Mouse (Mus musculus) embryonic facial prominence, embryonic 14.5 days (tissue): Measurements from ENCODE around the gene Abca12. TPM values are rescaled to one million over a fixed set of nuclear protein-coding genes. Genes with fewer than 3 reads are reported as not detected.

Source experiments
- ATAC-seq: fragments of 200-750 bp; cut with Nextera tagmentation; 2 replicates; pipeline ENCODE4 v1.8.0; 2017; ENCODE audit warnings: low read depth, moderate number of reproducible peaks, moderate TSS enrichment
- DNase-seq: peaks from one replicate; pipeline ENCODE4 v3.0.0-alpha.2; 2015; ENCODE audit warnings: low spot score
- H3K27ac ChIP-seq: fragments of 300-500 bp; sonication (generic); replicated peaks from 2 replicates; pipeline ENCODE4 v1.5.1; 2014; ENCODE audit warnings: low read depth, mild to moderate bottlenecking, low read length, moderate library complexity
- H3K27me3 ChIP-seq: fragments of 300-500 bp; sonication (generic); replicated peaks from 2 replicates; pipeline ENCODE4 v1.6.1; 2014; ENCODE audit warnings: low read length; ENCODE audit not compliant: control insufficient read depth, insufficient read depth
- H3K36me3 ChIP-seq: fragments of 300-500 bp; sonication (generic); 2 replicates; pipeline ENCODE4 v1.6.1; 2014; ENCODE audit warnings: low read length, mixed read lengths; ENCODE audit not compliant: control insufficient read depth, insufficient read depth
- H3K4me1 ChIP-seq: fragments of 300-500 bp; sonication (generic); 2 replicates; pipeline ENCODE4 v1.6.1; 2014; ENCODE audit warnings: antibody characterized with exemption, low read length; ENCODE audit not compliant: control insufficient read depth, insufficient read depth
- H3K4me2 ChIP-seq: fragments of 300-500 bp; sonication (generic); 2 replicates; pipeline ENCODE4 v1.6.1; 2014; ENCODE audit warnings: low read depth, mild to moderate bottlenecking, low read length, moderate library complexity, mixed read lengths
- H3K4me3 ChIP-seq: fragments of 300-500 bp; sonication (generic); 2 replicates; pipeline ENCODE4 v1.5.1; 2014; ENCODE audit warnings: low read depth, mild to moderate bottlenecking, low read length
- H3K9ac ChIP-seq: fragments of 300-500 bp; sonication (generic); 2 replicates; pipeline ENCODE4 v1.6.1; 2014; ENCODE audit warnings: low read depth, mild to moderate bottlenecking, low read length, moderate library complexity, mixed read lengths
- H3K9me3 ChIP-seq: fragments of 300-500 bp; sonication (generic); 2 replicates; pipeline ENCODE4 v1.6.1; 2016; ENCODE audit warnings: low read length; ENCODE audit not compliant: control insufficient read depth
- WGBS: fragments of 180-500 bp; shearing (Covaris S2); extraction: QIAGEN DNeasy Blood & Tissue Kit; methylation state at CpG from one replicate; pipeline ENCODE4 v1.1.7; 2014; 5-methylcytosine and 5-hydroxymethylcytosine counted together
- polyA plus RNA-seq: library from polyadenylated mRNA; unstranded; fragments of >200 nt; fragmentation: Nextera tagmentation; extraction: Ambion mirVana; gene quantifications from 2 replicates; pipeline ENCODE4 v1.2.1, GENCODE M21; 2014

Gene Abca12
- polyA plus RNA-seq, 1 experiment from 2014 or later, result 1.5 TPM

GRCm38 (mm10) chr1:71272077-71272476, 142.6 kb downstream of the Abca12 start:
- Histone ChIP-seq H3K9me3 (no peaks in the 10 kb centered on the region), H3K27ac (no peak overlapping the region), H3K4me3 (no peak overlapping the region), H3K36me3 (no peaks in the 10 kb centered on the region), H3K4me2 (no peak overlapping the region), H3K27me3 (no peaks in the 10 kb centered on the region), H3K9ac (no peak overlapping the region), H3K4me1 (no peaks in the 10 kb centered on the region)
- 40% methylated on average over 8 of the region's 8 CpGs for WGBS
- ATAC-seq, result no peak
- DNase-seq, result no peak

DNA sequence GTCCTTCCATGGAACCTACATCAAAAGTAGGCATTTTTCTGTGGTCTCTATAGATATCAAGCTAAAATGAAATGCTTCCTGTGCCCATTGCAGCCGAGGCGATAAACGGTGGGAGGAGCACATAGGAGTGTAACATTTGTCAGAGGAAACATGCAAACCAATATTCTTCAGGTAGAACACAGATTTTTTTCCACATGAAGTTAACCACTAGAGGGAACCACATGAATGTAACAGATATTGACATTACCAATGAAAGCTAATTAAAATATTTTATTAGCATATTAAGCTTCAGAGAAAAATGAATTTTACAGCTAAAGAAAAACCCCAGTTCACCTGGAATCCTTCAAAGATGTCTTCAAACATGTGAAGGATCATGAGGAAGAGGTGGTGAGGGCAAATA, 144.6 kb downstream of the Abca12 start:
- no peak overlapping the region for H3K27ac ChIP-seq
- no peak overlapping the region for H3K9ac ChIP-seq
- WGBS, result 89% methylated on average over 3 of the region's 3 CpGs
- DNase-seq, result no peak
- H3K27me3 ChIP-seq, result no peaks in the 10 kb centered on the region
- H3K9me3 ChIP-seq, result no peaks in the 10 kb centered on the region
- H3K4me2 ChIP-seq, result no peak overlapping the region
- H3K36me3 ChIP-seq, result no peaks in the 10 kb centered on the region
- no peak overlapping the region for H3K4me3 ChIP-seq
- H3K4me1 ChIP-seq, result no peaks in the 10 kb centered on the region
- ATAC-seq, result no peak

DNA sequence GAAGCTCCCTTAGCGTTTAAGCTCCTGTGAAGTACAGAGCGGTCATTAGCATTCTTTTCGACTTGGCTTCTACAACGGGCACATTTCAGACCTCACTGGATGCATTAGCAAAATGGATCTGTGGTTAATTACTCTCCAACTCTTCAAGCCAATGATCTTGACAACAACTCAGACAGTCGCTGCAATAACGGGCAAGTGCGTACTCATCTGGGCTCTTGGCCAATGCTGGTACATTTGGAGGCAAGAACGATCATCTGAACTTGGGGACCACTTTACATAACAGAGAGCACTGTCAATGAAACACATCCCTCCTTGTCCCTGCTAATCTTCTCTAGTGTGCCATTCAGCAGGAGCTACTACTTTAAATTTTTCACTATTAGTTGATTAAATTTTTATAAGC, 148.1 kb downstream of the Abca12 start:
- Histone ChIP-seq H3K27me3 (no peaks in the 10 kb centered on the region), H3K36me3 (no peaks in the 10 kb centered on the region), H3K4me1 (no peaks in the 10 kb centered on the region), H3K9me3 (no peaks in the 10 kb centered on the region), H3K4me2 (no peak overlapping the region), H3K9ac (no peak overlapping the region), H3K27ac (no peak overlapping the region), H3K4me3 (no peak overlapping the region)
- 92% methylated on average over 8 of the region's 8 CpGs for WGBS
- DNase-seq (no peak), ATAC-seq (no peak)

- WGBS, result 89% methylated on average over 7 of the region's 7 CpGs
- H3K9ac ChIP-seq, result no peak overlapping the region
Observed at GRCm38 (mm10) chr1:71263532-71263931, 151.2 kb downstream of the Abca12 start.

DNA sequence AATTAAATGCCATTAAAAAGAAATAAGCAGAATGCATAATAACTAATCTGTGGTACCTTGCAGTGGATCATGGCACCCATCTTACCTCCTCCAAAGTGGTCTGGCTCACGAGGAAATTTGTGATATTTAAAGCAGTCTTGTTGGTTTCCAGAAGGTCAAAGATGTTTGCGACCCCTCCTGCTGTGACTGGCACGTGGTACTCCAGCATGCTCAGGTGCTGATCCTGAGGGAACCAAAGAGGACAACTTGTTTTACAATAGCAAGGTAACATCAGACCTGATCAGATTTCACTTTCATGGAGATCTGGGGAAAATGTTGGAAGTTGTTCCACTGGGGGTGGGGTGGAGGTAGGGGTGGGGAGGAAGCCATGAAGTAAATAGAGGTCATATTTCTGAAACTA, 170.1 kb downstream of the Abca12 start:
- Histone ChIP-seq H3K4me3 (no peak overlapping the region), H3K4me2 (no peak overlapping the region), H3K27me3 (no peaks in the 10 kb centered on the region), H3K27ac (no peak overlapping the region), H3K9me3 (no peaks in the 10 kb centered on the region), H3K9ac (no peak overlapping the region), H3K4me1 (no peaks in the 10 kb centered on the region), H3K36me3 (no peaks in the 10 kb centered on the region)
- no peak for ATAC-seq
- 53% methylated on average over 3 of the region's 3 CpGs for WGBS
- DNase-seq, result no peak

More at GRCm38 (mm10) chr1:71263532-71263931, 151.2 kb downstream of the Abca12 start:
- DNase-seq (no peak), ATAC-seq (no peak)
- Histone ChIP-seq H3K4me3 (no peak overlapping the region), H3K27ac (no peak overlapping the region), H3K4me2 (no peak overlapping the region), H3K36me3 (no peaks in the 10 kb centered on the region), H3K9me3 (no peaks in the 10 kb centered on the region), H3K27me3 (no peaks in the 10 kb centered on the region), H3K4me1 (no peaks in the 10 kb centered on the region)

- Histone ChIP-seq H3K4me2 (no peak overlapping the region), H3K4me1 (no peaks in the 10 kb centered on the region), H3K36me3 (no peaks in the 10 kb centered on the region), H3K9ac (no peak overlapping the region), H3K4me3 (no peak overlapping the region), H3K27ac (no peak overlapping the region), H3K9me3 (no peaks in the 10 kb centered on the region), H3K27me3 (no peaks in the 10 kb centered on the region)
- DNase-seq (no peak), ATAC-seq (no peak)
- WGBS, result 83% methylated on average over 1 of the region's 1 CpGs
Observed at GRCm38 (mm10) chr1:71241396-71241795, 173.3 kb downstream of the Abca12 start.

- Histone ChIP-seq H3K9ac (no peak overlapping the region), H3K9me3 (no peaks in the 10 kb centered on the region), H3K27me3 (no peaks in the 10 kb centered on the region), H3K4me1 (no peaks in the 10 kb centered on the region), H3K4me3 (no peak overlapping the region), H3K36me3 (no peaks in the 10 kb centered on the region), H3K4me2 (no peak overlapping the region), H3K27ac (no peak overlapping the region)
- ATAC-seq (no peak), DNase-seq (no peak)
- WGBS, result 78% methylated on average over 4 of the region's 4 CpGs
Observed at GRCm38 (mm10) chr1:71239586-71239985, 175.1 kb downstream of the Abca12 start.

- Histone ChIP-seq H3K4me1 (no peaks in the 10 kb centered on the region), H3K36me3 (no peaks in the 10 kb centered on the region), H3K27ac (no peak overlapping the region), H3K27me3 (no peaks in the 10 kb centered on the region), H3K4me3 (no peak overlapping the region), H3K9me3 (no peaks in the 10 kb centered on the region), H3K9ac (no peak overlapping the region), H3K4me2 (no peak overlapping the region)
- no peak for ATAC-seq
- WGBS, result 92% methylated on average over 3 of the region's 3 CpGs
- DNase-seq, result no peak
Observed at GRCm38 (mm10) chr1:71235335-71235734, 179.4 kb downstream of the Abca12 start.

- WGBS, result 72% methylated on average over 2 of the region's 2 CpGs
- no peak for ATAC-seq
- Histone ChIP-seq H3K9me3 (no peaks in the 10 kb centered on the region), H3K4me3 (no peak overlapping the region), H3K27ac (no peak overlapping the region), H3K27me3 (no peaks in the 10 kb centered on the region), H3K36me3 (no peaks in the 10 kb centered on the region), H3K9ac (no peak overlapping the region), H3K4me1 (no peaks in the 10 kb centered on the region), H3K4me2 (no peak overlapping the region)
- DNase-seq, result no peak
Observed at GRCm38 (mm10) chr1:71231211-71231610, 183.5 kb downstream of the Abca12 start.
